Mouse (Mus musculus): ENCODE data around the gene Itga10.
A peak's percentile ranks its signal among the peaks of the same experiment; 100 is the strongest.
"Not testable (repeated sequence)": the region's sequence is repeated elsewhere in the genome, so short reads cannot be mapped to it uniquely, and the experiment has no call there.

The Itga10 gene

DNA sequence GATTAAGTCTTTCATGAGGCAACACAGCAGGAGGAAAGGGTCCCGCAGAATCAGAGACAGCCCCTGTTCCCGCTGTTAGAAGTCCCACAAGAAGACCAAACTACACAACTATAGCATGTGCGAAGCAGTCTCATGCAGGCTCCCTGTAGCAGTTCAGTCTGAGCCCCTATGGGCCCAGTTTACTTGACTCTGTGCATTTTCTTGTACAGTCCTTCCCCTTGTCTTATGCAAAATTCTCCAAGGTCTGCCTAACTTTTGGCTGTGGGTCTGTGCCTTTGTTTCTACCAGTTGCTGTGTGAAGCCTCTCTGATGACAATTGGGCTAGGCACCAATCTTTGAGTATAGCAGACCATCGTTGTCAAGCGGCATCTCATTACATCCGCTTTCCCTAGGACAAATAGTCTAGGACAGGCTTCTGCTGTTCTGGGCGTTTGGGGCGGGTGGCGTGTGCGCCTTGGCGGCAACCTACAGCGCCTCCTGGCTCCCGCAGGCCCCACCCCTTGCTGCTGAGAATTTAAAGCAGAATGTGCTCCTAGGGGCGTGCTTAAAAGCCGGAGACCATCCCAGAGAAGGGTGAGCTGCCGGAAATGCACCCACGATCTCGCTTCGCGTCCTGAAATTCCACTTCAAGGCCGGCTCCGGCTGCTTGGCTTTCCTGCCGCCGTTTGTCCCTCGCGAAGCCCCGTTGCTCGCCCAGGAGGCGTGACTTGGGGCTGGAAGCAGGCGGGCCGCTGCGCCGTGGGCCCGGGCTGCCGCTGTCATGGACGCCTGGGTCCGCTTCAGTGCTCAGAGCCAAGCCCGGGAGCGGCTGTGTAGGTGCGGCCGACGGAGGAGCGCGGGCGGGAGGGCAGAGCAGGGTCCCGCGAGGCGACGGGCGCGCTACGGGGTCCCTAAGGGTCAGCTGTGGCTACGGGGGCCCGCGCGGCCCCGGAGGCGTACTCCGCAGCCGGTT, 10.2 kb upstream of the Itga10 start, which contains the start of the genes Pex11b and Gm42957:
Gene Pex11b (plus strand): TSS at position 449 of the 952 bp plus-strand sequence.
Gene Gm42957 (plus strand): TSS at position 547 of the 952 bp plus-strand sequence.
- DNase-seq (ENCODE audit: low spot score), result peak; percentile 84

DNA sequence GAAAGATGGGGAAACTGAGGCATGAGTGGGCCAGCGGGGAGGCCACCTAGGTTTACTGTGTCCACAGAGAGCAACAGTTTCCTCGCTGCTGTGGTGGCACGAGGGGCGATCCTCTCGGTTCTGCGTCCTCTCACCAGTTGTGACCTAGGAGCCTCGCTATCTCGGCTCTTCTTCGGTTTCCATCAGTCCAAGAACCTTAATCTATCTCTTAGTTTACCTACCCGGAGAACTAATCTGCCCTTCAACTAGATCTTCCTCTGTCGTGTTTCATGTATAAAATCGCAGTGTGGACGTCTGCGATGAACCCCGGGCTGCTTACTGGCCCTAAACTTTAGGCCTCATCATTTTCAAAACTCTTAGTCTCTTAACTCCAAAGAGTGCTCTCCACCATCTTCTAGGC, 9.5 kb upstream of the Itga10 start:
- DNase-seq (ENCODE audit: low spot score), result no peak

DNA sequence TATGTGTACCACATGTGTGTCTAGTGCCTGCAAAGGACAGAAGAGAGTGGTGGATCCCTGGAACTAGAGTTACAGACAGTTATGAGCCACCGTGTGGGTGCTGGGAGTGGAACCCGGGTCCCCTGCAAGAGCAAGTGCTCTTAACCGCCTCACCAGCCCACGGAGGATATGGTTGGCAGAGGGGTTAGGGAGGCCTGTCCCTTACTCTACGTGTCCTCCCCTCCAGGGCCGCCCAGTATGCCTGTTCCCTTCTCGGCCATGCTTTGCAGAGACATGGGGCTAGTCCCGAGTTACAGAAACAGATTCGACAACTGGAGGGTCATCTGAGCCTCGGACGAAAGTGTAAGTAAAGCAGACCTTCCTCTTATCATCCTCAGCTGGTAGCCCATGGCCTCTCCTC, 8.9 kb upstream of the Itga10 start:
- no peak for DNase-seq (ENCODE audit: low spot score)

DNA sequence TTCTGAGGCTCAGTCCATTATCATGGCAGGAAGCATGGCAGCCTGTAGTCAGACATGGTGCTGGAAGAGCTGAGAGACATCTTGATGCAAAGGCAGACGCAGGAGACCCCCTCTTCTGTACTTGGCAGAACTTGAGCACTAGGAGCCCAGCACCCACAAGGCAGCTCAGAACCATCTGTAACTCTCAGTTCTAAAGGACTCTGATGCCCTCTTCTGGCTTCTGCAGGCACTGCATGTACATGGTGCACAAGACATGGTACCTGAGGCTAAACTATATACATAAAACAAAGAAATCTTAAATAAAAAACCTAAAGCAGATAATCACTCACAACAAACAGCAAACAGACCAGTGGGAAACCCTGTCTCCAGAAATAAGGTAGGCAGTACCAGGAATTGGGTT, 6.2 kb upstream of the Itga10 start:
- DNase-seq (ENCODE audit: low spot score), result no peak

DNA sequence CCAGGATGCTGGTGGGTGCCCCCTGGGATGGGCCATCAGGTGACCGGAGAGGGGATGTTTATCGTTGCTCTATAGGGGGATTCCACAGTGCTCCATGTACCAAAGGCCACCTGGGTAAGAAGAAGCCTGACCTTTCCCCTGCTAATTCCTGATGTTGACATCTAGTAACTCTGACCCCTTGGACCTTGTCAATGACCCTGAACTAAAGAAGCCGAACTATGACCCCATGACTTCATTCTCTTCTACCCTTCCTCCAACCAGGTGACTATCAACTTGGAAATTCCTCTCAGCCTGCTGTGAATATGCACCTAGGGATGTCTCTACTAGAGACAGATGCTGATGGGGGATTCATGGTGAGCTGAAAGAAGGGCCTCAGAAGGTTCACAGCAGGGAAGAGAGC, 2.0 kb downstream of the Itga10 start:
- DNase-seq (ENCODE audit: low spot score), result no peak

DNA sequence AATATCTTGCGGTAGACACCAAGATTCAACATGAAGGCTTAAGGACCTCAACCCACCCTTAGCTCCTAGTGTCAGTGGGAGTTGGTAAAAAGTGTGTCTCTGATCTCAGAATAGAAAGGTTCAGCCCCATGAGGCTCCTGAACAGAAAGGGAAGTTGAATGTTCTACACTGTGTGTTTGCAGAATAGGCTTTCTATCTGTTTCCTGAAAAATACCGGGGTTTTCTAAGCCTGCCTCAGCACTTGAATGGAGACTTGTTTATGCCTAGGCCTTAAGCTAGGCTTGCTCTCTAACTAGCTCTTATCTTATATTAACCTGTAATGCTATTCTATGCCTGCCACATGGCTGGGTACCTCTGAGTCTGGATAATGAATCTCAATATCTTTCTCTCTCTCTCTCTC, 15.5 kb downstream of the Itga10 start:
- DNase-seq (ENCODE audit: low spot score), result no peak

DNA sequence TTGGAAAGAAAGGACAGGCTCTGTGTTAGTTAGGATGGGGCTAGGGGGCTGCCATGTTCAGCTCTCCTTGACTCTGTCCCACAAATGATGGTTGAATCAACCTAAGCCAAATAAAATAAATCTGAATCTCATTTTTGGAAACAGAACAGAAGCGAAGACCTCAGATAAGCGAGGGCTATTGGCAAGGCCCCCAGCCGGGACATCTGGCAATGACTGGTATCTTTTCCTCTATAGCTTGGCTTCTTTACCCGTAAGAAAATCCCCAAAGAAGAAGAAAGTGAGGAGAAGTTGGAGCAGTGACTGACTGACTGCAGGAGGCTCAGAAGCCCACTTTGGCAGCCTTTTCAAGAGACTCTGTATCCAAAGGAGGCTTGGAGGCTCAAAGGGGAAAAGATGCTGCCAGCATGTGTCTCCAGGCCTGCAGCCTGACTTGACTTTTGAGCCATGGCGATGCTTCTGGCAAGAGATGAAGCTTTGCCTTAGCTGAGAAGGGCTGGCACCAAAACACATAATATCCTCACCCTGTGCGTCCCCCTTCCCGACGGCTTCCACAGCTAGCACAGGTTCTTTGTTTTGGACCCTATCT, 17.4 kb downstream of the Itga10 start:
- no peak for DNase-seq (ENCODE audit: low spot score)

DNA sequence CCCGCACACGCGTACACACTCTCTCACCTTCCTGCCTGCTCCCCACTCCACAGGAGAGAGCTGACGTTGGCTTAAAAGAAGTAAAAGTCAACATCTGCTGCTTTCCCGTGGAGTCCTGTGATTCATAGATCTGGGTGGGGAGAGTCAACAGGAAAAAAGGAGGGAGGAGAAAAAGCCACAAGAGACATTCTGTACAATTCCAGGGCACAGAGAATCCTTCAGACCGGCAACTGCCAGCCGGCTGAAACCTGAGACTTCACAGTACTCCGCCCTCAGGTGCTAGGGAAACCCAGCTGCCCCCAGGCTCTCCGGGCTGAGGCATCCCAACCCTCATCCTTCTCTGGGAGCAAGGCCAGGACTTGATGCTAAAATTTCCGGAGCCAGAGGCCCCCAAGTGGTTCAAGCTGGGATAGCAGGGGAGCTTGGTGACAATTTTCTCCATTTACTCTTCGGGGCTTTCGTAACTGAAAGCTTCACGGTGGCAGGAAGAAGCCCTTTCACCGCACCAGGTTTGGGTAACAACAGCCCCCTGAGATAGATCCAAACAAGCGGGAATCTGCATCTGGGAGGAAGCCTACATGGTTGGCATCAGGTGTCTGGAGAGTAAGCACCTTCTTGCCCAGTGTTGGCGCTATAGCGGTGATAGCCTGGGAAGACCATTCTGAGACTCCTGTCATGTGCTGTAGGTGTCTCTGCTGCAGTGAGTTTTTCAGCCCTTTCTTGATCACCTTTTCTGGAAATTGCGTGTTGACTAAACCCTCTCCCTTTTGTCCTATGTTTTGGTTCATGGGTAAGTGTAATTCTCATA, 18.3 kb downstream of the Itga10 start:
- DNase-seq (ENCODE audit: low spot score), result peak; percentile 74

DNA sequence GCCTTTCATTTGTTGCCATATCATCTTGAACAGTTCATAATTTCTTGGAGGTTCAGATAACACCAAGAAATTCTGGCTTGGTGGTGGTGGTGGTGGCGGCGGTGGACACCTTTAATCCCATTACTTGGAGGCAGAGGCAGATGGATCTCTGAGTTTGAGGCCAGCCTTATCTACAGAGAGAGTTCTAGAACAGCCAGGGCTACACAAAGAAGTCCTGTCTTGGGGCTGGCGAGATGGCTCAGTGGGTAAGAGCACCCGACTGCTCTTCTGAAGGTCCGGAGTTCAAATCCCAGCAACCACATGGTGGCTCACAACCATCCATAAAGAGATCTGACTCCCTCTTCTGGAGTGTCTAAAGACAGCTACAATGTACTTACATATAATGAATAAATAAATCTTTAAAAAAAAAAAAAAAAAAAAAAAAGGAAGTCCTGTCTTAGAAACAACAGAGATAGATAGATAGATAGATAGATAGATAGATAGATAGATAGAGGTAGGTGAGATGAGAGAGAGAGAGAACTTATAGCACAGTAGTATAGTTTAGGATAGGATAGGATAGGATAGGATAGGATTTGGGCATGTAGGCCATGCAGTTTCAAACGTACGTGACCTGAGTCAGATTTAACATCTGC, 20.5 kb downstream of the Itga10 start:
- DNase-seq (ENCODE audit: low spot score), result not testable (repeated sequence)

DNA sequence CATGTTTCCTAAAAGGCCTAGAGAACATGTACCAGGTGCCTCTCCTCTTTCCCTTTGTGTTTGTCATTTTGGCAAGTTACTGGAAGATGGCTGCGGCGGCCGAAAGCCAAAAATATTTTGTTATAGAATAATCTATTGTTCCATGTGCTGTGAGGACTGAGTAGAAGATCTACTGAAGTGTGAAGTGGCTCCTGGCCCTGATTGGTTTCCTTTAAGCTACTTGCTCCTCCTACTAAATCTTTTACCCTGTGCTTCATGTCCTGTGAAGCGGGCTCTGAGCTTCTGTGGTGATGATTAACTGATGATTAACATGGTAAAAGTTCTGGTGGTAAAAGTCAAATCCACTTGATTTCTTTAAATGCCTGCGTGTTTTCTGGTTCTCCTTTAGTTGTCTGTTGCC, 21.5 kb downstream of the Itga10 start:
- no peak for DNase-seq (ENCODE audit: low spot score)

DNA sequence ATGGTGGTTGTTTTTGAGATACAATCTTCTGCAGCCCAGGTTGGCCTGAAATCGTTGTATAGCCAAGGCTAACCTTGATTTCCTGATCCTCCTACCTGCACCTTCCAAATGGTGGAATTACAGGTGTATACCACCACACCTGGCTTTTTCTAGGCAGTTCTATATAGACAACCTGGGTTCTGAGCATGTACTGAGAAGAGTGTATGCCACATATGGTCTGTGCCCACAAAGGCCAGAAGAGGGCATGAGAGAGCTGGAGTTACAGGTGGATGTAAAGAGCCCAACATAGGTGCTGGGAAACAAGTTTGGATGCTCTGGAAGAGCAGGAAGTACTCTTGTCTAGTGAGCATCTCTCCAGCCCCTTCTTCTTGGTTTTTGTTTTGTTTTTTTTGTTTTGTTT, 21.9 kb downstream of the Itga10 start:
- DNase-seq (ENCODE audit: low spot score), result no peak

DNA sequence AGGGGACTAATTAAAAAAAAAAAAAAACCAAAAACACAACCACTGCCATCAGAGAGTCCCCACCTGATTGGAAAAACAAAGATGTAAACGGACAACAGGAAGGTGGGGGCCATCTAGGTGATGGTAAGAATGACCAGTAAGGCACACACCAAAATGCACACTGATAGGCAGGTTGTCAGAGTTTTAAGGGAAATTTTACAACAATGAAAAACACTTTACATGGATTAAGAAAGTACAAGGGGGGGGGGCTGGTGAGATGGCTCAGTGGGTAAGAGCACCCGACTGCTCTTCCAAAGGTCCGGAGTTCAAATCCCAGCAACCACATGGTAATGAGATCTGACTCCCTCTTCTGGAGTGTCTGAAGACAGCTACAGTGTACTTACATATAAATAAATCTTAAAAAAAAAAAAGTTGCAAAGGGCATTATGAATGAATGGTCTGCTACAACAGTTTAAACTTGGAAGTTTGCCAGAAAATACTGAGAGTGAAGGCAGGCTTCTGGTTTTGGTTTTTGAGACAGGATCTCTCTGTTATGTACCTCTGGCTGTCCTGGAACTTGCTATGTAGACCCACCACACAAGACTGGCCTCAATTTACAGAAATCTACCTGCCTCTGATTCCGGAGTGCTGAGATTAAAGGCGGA, 23.2 kb downstream of the Itga10 start:
- no peak for DNase-seq (ENCODE audit: low spot score)

DNA sequence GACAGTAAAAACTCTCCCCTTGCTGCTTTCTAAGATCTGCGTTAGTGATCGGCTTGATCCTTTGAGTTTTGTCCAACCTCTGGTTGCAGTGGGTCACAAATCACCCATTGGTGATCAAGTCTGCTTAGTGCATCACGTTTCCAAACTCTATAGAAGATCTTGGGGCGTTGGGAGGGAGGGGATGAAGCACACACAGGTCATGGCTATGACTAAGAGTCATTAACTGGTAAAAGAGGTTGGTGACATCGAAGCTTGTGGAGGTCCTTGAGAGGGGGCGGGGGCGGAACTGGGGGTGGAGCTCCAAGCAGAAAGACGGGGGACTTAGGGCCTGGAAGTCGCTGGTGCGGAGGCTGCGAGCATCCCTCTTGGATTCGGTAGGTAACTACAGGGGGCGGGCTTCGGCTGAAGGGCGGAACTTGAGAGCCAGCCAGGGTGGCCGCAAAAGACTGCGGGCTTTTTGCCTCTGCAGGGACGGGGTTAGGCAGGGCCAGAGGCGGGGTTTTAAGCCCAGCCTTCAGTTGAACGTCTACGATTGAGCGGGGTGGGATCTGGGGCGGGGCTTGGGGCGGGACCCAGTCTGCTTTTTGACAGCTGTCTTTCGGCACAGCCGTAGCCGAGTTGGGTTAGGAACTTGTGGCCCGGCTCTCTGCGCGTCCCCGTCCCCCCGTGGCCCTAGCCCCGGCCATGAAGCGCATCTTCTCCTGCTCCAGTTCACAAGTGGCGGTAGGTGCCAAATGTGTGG, 24.5 kb downstream of the Itga10 start, which contains the start of gene Ankrd35:
Gene Ankrd35 (plus strand): TSS at position 405 of the 742 bp plus-strand sequence.
- peak; percentile 39 for DNase-seq (ENCODE audit: low spot score)

DNA sequence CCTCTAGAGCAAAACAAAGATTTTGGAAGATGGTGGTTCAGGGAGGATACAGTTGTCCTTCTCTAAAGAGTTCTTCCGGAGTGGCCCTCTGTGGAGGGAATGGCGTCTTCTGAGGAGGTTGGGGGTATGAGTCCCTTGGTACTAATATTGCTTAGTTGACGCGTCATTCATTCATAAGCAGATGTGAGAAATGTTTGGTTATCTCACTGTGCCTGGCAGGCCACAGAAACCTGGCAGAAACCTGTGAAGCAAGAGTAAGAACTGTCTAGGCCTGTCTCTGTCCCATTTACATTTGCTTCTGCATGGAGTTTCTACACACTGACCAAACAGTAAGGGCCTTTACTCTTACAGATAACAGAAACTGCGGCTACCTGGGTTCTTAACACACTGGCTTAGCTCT, 26.1 kb downstream of the Itga10 start:
- DNase-seq (ENCODE audit: low spot score), result no peak

DNA sequence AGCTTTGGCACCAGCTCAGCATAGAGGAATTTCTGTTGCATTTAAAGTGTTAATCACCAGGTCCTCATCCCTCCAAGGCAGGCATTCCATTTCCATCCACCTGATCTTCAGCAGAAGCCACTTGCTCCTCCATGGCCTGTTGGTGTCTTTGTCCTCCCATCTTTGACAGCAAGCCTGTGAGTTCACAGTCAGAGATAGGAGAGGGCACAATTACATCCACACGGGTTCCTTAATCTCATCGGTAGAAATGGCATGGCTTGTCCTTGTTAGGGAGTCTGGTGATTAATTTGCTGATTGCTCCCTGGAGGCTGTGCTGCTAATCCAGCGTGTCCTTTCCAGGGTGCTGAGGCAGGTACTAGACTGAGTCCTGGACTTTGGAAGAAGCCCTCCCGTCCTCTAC, 28.1 kb downstream of the Itga10 start:
- DNase-seq (ENCODE audit: low spot score), result no peak

DNA sequence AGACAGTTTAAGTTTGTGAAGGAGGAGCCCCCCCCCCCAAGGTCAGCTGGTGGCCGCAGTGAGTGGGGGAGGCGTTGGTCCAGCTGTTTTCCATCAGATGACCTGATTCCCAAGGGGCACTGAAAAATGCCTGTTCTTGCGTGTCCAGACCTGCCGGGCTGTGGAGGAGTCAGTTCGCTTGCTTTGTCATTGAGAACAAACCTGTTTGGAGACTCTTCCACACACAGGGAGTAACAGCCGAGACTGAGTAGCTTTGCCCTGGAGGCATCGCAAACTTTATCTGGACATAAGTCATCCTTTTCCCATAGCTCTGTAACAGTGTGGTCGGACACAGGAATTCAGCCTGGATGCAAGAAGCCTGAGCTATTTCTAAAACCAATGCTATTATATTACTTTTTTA, 29.1 kb downstream of the Itga10 start:
- no peak for DNase-seq (ENCODE audit: low spot score)

DNA sequence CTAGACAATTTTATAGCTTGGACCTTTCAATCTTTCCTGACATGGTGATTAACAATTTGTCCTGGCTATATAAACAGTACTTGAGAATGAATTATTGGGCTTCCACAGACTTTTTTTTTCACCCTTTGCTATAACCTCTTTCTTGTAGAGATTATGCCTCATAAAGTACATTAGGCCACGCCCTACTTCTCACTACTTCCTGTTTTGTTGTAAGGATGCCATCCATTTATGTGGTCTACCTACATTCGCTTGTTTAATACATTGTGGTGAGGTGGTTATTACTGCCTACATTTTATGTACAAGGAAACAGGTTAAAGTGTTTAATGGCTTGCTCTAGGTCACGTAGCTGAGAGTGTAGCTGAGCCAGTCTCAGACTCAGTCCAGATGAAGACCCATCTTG, 29.8 kb downstream of the Itga10 start:
- no peak for DNase-seq (ENCODE audit: low spot score)

DNA sequence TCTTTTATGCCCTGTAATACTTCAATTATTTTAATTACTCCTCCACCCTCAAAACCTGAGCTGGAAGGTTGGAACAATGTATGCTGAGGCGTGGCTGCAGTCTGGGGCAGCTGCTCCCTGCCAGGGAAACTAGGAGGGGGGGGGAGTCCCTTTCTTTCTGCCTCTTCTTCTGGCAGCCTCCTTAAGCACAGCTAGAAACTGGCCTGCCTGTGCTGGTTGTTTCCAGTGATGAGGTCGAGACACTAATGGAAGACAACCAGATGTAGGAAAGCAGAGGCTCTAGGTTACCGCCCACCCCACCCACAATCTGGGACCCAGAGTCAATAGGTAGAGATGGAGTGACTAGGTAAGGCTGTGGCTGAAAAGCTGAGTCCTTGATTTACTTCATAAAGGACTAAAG, 30.3 kb downstream of the Itga10 start:
- DNase-seq (ENCODE audit: low spot score), result no peak

DNA sequence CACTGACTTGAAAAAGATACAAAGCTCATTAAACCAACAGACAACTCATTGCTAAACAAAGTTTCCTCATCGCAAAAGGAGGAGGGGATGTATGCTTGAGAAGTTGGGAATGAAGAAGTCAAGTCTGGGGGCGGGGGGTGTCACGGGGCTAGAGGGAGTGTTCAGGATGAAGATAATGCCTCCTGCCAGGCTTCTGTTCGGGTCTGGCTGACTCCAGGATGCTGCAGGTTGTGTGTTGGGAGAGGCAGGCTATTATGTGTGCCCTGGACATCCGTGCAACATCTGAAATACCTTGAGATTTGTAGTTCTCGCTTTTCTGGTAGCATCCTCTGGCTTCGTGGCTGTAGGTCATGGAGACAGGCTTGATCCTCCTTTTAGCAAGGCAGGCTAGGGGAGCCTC, 33.1 kb downstream of the Itga10 start:
- DNase-seq (ENCODE audit: low spot score), result no peak

DNA sequence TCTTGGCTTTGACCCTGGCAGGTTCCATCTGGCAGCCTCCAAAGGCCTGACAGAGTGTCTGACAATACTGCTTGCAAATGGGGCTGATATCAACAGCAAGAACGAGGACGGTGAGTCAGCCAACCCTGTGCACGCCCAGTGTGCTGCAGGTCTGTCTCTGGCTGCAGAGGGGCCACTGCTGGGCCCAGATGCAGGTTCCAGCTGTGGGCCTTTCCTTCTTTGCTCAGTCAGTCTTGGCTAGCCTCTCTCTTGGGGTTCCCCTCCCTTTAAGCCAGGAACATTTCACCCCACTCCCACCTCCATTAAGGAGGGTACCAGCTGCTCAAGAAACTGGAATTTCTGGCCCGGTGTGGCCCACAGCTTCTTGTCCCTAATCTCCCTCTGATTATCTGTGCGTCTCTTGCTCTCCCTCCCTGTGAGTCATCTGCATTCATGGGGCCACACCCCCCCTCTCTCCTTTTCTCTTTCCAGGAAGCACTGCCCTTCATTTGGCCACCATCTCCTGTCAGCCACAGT, 33.8 kb downstream of the Itga10 start:
- DNase-seq (ENCODE audit: low spot score), result no peak
